Mouse (Mus musculus) kidney, adult 2 months (tissue): ENCODE measurements around the gene Xrn2. TPM values are rescaled to one million over a fixed set of nuclear protein-coding genes. Genes with fewer than 3 reads are reported as not detected.

Experiments used
- DNase-seq: peaks from one replicate; pipeline ENCODE4 v3.0.0; 2021
- H3K27ac ChIP-seq: fragments of 200-500 bp; 2 replicates; pipeline ENCODE4 v1.5.1; 2012; ENCODE audit warnings: low read depth, low read length, control low read depth, inconsistent platforms; ENCODE audit not compliant: insufficient read depth
- H3K27me3 ChIP-seq: fragments of 200-500 bp; replicated peaks from 2 replicates; pipeline ENCODE4 v1.6.1; 2012; ENCODE audit warnings: mild to moderate bottlenecking, moderate library complexity, low read length, inconsistent platforms; ENCODE audit not compliant: control insufficient read depth, insufficient read depth
- H3K36me3 ChIP-seq: fragments of 200-500 bp; 2 replicates; pipeline ENCODE4 v1.6.1; 2012; ENCODE audit warnings: mild to moderate bottlenecking, moderate library complexity, low read length, inconsistent platforms; ENCODE audit not compliant: control insufficient read depth, insufficient read depth
- H3K4me1 ChIP-seq: fragments of 200-500 bp; 2 replicates; pipeline ENCODE4 v1.6.1; 2011; ENCODE audit warnings: low read length; ENCODE audit not compliant: control insufficient read depth, insufficient read depth
- H3K4me3 ChIP-seq: fragments of 200-500 bp; 2 replicates; pipeline ENCODE4 v1.5.1; 2011; ENCODE audit warnings: mild to moderate bottlenecking, low read depth, low read length, control low read depth; ENCODE audit not compliant: insufficient read depth
- CTCF ChIP-seq: fragments of 200-500 bp; conservative IDR thresholded peaks from 2 replicates; pipeline ENCODE4 v1.5.1; 2011; ENCODE audit warnings: low read depth, mild to moderate bottlenecking, control low read depth, low read length, moderate library complexity, mixed read lengths; ENCODE audit not compliant: insufficient read depth, insufficient read length
- POLR2A ChIP-seq: fragments of 200-500 bp; IDR thresholded peaks from one replicate; pipeline ENCODE4 v1.6.1; 2011; ENCODE audit warnings: low read depth, low read length, control low read depth
- WGBS: fragments of 180-500 bp; shearing (Covaris S2); methylation state at CpG from one replicate; pipeline ENCODE4 v1.1.7; 2018; 5-methylcytosine and 5-hydroxymethylcytosine counted together
- polyA plus RNA-seq: library from polyadenylated mRNA; depleted of rRNA; stranded (reverse); fragments of >200 nt; gene quantifications from 2 replicates; pipeline ENCODE4 v1.2.3, GENCODE M21; 2012

Gene Xrn2
- polyA plus RNA-seq, 1 experiment, result 19.7 TPM

DNA sequence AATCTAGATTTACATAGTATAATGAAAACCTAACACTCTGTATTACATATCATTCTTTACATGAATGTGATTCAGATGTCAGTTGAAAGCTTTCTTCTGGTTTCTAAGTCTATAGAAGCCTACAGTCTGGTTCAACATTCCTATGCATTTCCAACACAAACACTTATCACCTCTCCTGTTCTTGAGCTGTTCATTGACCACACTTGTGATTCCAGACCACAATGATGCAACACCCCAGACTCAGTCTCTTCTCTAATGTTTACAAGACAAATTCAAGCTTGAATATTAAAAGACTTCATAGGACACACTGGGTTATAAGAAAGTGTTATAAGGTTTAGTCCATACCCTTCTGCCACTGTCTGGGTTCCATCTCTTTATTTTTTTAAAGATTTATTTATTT is 3.7 kb upstream of the Xrn2 start:
- Histone ChIP-seq H3K27me3 (no peaks in the 10 kb centered on the region), H3K4me1 (peaks cover 6% of the 10 kb centered on the region), H3K27ac (no peak overlapping the region), H3K4me3 (no peak overlapping the region), H3K36me3 (no peaks in the 10 kb centered on the region)
- DNase-seq, result no peak
- no peak for TF ChIP-seq POLR2A
- TF ChIP-seq CTCF, result no peak

DNA sequence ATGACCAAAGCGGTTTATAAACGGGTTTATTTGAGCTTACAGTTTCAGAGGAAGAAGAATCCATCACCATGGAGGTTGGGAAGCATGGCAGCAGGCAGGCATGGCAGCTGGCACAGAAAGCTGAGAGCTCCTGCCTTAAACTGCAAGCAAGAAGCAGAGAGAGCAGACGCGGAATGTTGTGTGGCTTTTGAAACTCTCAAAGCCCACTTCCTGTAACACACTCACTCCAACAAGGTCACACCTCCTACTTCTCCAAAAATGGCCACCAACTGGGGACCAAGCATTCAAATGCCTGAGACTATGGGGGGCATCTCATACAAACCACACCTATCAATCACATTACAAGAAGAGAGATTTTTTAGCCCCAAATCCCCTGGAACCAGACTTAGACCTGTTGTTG is 2.7 kb upstream of the Xrn2 start:
- peaks cover 6% of the 10 kb centered on the region for H3K4me1 ChIP-seq
- H3K27me3 ChIP-seq, result no peaks in the 10 kb centered on the region
- no peaks in the 10 kb centered on the region for H3K36me3 ChIP-seq
- TF ChIP-seq POLR2A, result no peak
- TF ChIP-seq CTCF, result no peak
- WGBS, result 91% methylated on average over 4 of the region's 4 CpGs
- DNase-seq, result no peak
- no peak overlapping the region for H3K4me3 ChIP-seq
- H3K27ac ChIP-seq, result no peak overlapping the region

DNA sequence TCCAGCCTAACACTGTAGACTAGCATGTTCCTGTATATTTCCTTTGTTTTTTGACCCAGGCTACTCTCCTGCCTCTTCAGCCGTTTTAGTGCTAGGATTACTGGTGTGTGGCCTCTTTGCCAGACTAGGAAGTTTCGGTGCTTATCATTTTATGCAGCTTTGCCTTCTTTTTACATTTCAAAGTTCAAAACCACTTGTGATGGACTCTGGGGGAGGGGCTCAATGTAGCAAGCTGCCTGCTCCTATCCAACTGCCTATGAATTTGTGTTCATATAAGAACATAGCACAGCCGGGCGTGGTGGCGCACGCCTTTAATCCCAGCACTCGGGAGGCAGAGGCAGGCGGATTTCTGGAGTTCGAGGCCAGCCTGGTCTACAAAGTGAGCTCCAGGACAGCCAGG is 1.8 kb upstream of the Xrn2 start:
- H3K4me1 ChIP-seq, result peaks cover 8% of the 10 kb centered on the region
- no peak for TF ChIP-seq CTCF
- TF ChIP-seq POLR2A, result no peak
- no peaks in the 10 kb centered on the region for H3K36me3 ChIP-seq
- no peak overlapping the region for H3K27ac ChIP-seq
- no peak for DNase-seq
- WGBS, result 94% methylated on average over 9 of the region's 9 CpGs
- no peak overlapping the region for H3K4me3 ChIP-seq
- H3K27me3 ChIP-seq, result no peaks in the 10 kb centered on the region

DNA sequence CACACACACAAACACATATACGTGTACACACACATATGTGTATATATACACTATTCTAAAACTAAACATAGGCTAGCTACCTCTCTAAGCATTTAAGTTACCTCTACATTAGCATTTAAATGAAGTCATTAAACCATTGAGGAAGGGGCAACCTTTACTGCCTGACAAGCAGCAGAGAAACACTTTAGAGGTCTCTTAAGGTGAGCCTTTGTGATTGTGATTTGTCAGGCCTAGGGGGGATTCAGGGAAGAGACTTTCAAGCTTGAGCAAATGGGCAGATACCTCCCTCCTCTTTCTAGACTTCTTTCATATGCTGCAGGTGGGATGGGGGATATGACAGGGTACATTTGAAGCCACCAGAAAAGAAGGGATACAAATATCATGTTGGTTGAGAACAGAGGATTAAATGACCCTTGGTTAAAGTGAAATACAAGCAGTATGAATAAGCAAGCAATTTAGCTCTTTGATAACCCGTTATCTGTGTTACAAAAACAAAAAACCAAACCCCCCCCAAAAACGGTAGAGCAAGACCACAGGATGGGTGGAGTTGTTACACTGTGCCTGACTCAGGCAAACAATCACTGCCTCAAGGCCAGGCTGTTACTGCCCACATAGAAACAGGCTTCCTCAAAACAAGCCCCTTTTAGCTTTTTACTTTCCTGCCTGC is 1.2 kb upstream of the Xrn2 start:
- Histone ChIP-seq H3K4me3 (peak overlapping the region; percentile 95), H3K36me3 (no peaks in the 10 kb centered on the region), H3K27ac (peak overlapping the region; percentile 34), H3K4me1 (peaks cover 10% of the 10 kb centered on the region), H3K27me3 (no peaks in the 10 kb centered on the region)
- TF ChIP-seq POLR2A, result no peak
- no peak for TF ChIP-seq CTCF
- WGBS, result 36% methylated on average over 3 of the region's 3 CpGs
- no peak for DNase-seq

DNA sequence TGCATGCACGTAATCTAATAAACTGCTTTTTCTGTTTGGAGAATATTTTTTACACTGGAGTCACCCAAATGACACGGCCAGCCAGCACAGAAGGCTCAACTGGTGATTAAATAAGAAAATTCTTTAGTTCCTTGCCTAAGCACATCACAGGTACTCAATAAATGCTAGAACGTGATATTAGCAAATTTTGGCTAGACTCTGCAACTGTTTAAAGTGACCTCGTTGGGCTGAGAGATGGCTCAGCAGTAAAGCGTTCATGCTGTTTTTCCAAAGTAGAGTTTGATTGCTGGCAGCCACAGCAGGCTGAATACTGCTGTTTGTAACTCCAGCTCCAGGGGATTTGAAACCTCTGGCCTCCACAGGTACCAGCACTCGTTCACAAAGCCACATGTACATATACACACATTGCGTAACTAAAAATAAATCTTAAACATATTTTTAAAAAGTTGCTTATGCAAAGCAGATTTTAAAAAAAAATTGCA is 614 bp upstream of the Xrn2 start:
- 13% methylated on average over 7 of the region's 7 CpGs for WGBS
- Histone ChIP-seq H3K4me3 (peak overlapping the region; percentile 95), H3K27ac (peak overlapping the region; percentile 34), H3K4me1 (peaks cover 11% of the 10 kb centered on the region), H3K27me3 (no peaks in the 10 kb centered on the region), H3K36me3 (no peaks in the 10 kb centered on the region)
- no peak for DNase-seq
- no peak for TF ChIP-seq CTCF
- no peak for TF ChIP-seq POLR2A

DNA sequence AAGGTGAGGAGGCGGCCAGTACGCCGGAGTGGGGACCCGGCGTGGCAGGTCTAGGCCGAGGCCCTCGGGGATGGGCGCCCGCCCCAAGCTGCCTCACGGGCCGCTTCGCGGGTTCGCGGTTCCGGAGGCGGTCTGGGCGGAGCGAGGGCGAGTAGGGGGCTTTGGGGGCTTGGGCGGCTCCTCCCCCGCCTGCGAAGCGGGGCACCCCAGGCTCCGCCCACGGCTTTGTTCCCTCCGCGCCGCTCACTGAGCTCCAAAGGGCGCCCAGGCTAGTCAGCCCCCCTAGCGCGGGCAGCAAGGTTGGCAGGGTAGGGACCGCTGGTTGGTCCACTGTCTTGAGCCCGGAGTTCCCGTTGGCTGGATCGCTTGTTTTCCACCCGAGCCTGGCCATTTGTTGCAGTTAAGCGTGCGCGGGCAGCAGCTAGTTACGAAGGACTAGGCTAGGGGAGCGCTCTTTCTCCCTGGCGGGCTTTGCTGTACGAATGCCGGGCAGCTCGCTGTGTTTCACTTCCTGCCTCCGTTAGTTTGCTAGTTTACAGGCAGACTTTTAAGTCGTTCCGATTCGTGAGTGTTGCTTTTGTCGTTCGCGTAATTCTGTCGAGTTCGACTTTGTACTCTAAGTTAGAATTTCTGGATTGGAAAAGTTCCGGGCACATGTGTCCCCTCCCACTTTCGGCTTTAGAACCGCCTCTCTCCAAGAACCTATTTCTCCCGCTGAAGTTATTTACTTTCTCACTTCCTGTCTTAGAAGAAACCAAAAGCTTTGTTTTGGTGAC is 586 bp downstream of the Xrn2 start:
- TF ChIP-seq CTCF, result no peak
- no peak for TF ChIP-seq POLR2A
- peak; percentile 86 for DNase-seq
- under 1% methylated on average over 59 of the region's 59 CpGs for WGBS

More for the DNA sequence above, 586 bp downstream of the Xrn2 start:
- Histone ChIP-seq H3K27me3 (no peaks in the 10 kb centered on the region), H3K4me3 (peak overlapping the region; percentile 95), H3K4me1 (peaks cover 11% of the 10 kb centered on the region), H3K36me3 (no peaks in the 10 kb centered on the region), H3K27ac (peak overlapping the region; percentile 97)
